Mouse (Mus musculus) CH12.LX (cell line): ENCODE data around the gene Zbtb8a.
A peak's percentile ranks its signal among the peaks of the same experiment; 100 is the strongest.

Experiments
- CHD1 ChIP-seq: IDR thresholded peaks from 2 replicates; pipeline ENCODE4 v1.6.1; 2012; ENCODE audit warnings: low read depth, low read length, improper control_type of control experiment, inconsistent platforms
- CHD2 ChIP-seq: IDR thresholded peaks from 2 replicates; pipeline ENCODE4 v1.6.1; 2011; ENCODE audit warnings: low read length, improper control_type of control experiment
- CTCF ChIP-seq, 2 experiments: IDR thresholded peaks in 1 of 2; conservative IDR thresholded peaks in 1 of 2; 2 replicates each; pipeline ENCODE4 v1.5.1; 2011 to 2012; ENCODE audit warnings: low read depth in 2 of 2, low read length in 2 of 2, improper control_type of control experiment in 1 of 2, inconsistent platforms in 1 of 2, mild to moderate bottlenecking in 1 of 2, moderate library complexity in 1 of 2
- MAX ChIP-seq: IDR thresholded peaks from 2 replicates; pipeline ENCODE4 v1.6.1; 2011; ENCODE audit warnings: low read length, improper control_type of control experiment
- MXI1 ChIP-seq: IDR thresholded peaks from 2 replicates; pipeline ENCODE4 v1.6.1; 2011; ENCODE audit warnings: mild to moderate bottlenecking, low read depth, low read length, improper control_type of control experiment
- PAX5 ChIP-seq: IDR thresholded peaks from 2 replicates; pipeline ENCODE4 v1.6.1; 2012; ENCODE audit warnings: low read length, inconsistent platforms, mixed read lengths
- POLR2A ChIP-seq: IDR thresholded peaks from 2 replicates; pipeline ENCODE4 v1.6.1; 2011; ENCODE audit warnings: low read depth, mild to moderate bottlenecking, improper control_type of control experiment, low read length

GRCm38 (mm10) chr4:129335216-129336074, 42.5 kb downstream of the Zbtb8a start, which contains the start of the genes Rbbp4 and Zbtb8os:
- peak; percentile 77 for TF ChIP-seq POLR2A
- TF ChIP-seq CHD2 = no peak; the same call in 1 of the 2 replicates
- no peak for TF ChIP-seq CTCF (conservative IDR thresholded peaks at IDR 0.05 in 1 of 2, IDR thresholded peaks at IDR 0.05 in 1 of 2; ENCODE audit: low read depth in 2 of 2, low read length in 2 of 2)
- peak; percentile 9 for TF ChIP-seq MXI1
- no peak for TF ChIP-seq CHD1
- peak; percentile 85 for TF ChIP-seq MAX
- no peak for TF ChIP-seq PAX5
